Mouse (Mus musculus): ENCODE measurements at regions not wholly inside any gene's neighbourhood (a gene's known extent, or its start where the extent isn't known, plus 50 kb on each side); places are given as distances from the start of the nearest gene placed in this dataset.

- peak; percentile 34 for DNase-seq (ENCODE audit: low read depth, low spot score)
Measured at GRCm38 (mm10) chrX:145672776-145673175, 167.8 kb upstream of the Amot start.

GRCm38 (mm10) chrX:145651647-145652046, 146.7 kb upstream of the Amot start:
- no peak for DNase-seq (ENCODE audit: low read depth, low spot score)

GRCm38 (mm10) chrX:145619649-145620048, 114.7 kb upstream of the Amot start:
- DNase-seq (ENCODE audit: low read depth, low spot score) = no peak

GRCm38 (mm10) chrX:145602085-145602484, 97.1 kb upstream of the Amot start:
- no peak for DNase-seq (ENCODE audit: low read depth, low spot score)

GRCm38 (mm10) chrX:145590733-145591132, 85.8 kb upstream of the Amot start:
- DNase-seq (ENCODE audit: low read depth, low spot score) = no peak

GRCm38 (mm10) chrX:145567528-145567927, 62.5 kb upstream of the Amot start:
- no peak for DNase-seq (ENCODE audit: low read depth, low spot score)

- DNase-seq (ENCODE audit: low read depth, low spot score) = no peak
Measured at GRCm38 (mm10) chrX:145567073-145567472, 62.1 kb upstream of the Amot start.

GRCm38 (mm10) chrX:145558881-145559280, 53.9 kb upstream of the Amot start:
- DNase-seq (ENCODE audit: low read depth, low spot score) = no peak
